Mouse (Mus musculus) lung, postnatal 0 days (tissue): Measurements from ENCODE around the gene Slc31a1. TPM values are rescaled to one million over a fixed set of nuclear protein-coding genes. Genes with fewer than 3 reads are reported as not detected.

Experiments used
- ATAC-seq: fragments of 200-750 bp; cut with Nextera tagmentation; 2 replicates; pipeline ENCODE4 v1.8.0; 2017; ENCODE audit warnings: moderate library complexity
- DNase-seq: peaks from one replicate; pipeline ENCODE4 v3.0.0-alpha.2; 2016; ENCODE audit warnings: low spot score
- H3K27ac ChIP-seq: fragments of 300-500 bp; sonication (generic); 2 replicates; pipeline ENCODE4 v1.5.1; 2014; ENCODE audit warnings: antibody characterized with exemption, mild to moderate bottlenecking, low read length, mixed read lengths
- H3K27me3 ChIP-seq: fragments of 300-500 bp; sonication (generic); replicated peaks from 2 replicates; pipeline ENCODE4 v1.6.1; 2014; ENCODE audit warnings: low read length, mixed read lengths; ENCODE audit not compliant: insufficient read depth
- H3K36me3 ChIP-seq: fragments of 300-500 bp; sonication (generic); 2 replicates; pipeline ENCODE4 v1.6.1; 2014; ENCODE audit warnings: low read length, mixed read lengths; ENCODE audit not compliant: insufficient read depth
- H3K4me1 ChIP-seq: fragments of 300-500 bp; sonication (generic); 2 replicates; pipeline ENCODE4 v1.6.1; 2014; ENCODE audit warnings: antibody characterized with exemption, low read depth, low read length, mixed read lengths; ENCODE audit not compliant: insufficient read depth
- H3K4me2 ChIP-seq: fragments of 300-500 bp; sonication (generic); replicated peaks from 2 replicates; pipeline ENCODE4 v1.6.1; 2014; ENCODE audit warnings: low read depth, mild to moderate bottlenecking, low read length, moderate library complexity, mixed read lengths
- H3K4me3 ChIP-seq: fragments of 300-500 bp; sonication (generic); 2 replicates; pipeline ENCODE4 v1.5.1; 2014; ENCODE audit warnings: low read depth, low read length
- H3K9ac ChIP-seq: fragments of 300-500 bp; sonication (generic); replicated peaks from 2 replicates; pipeline ENCODE4 v1.6.1; 2014; ENCODE audit warnings: low read depth, mild to moderate bottlenecking
- H3K9me3 ChIP-seq: fragments of 300-500 bp; sonication (generic); 2 replicates; pipeline ENCODE4 v1.6.1; 2016; ENCODE audit warnings: low read length, mixed read lengths
- CTCF ChIP-seq: IDR thresholded peaks from 2 replicates; pipeline ENCODE4 v1.5.1; 2016; ENCODE audit warnings: antibody characterized with exemption, mild to moderate bottlenecking
- EP300 ChIP-seq: IDR thresholded peaks from 2 replicates; pipeline ENCODE4 v1.6.1; 2016; ENCODE audit warnings: antibody characterized with exemption, mild to moderate bottlenecking, control low read depth
- WGBS: fragments of 180-500 bp; shearing (Covaris S2); extraction: QIAGEN DNeasy Blood & Tissue Kit; methylation state at CpG from one replicate; pipeline ENCODE4 v1.1.7; 2014; 5-methylcytosine and 5-hydroxymethylcytosine counted together
- polyA plus RNA-seq: library from polyadenylated mRNA; unstranded; fragments of >200 nt; fragmentation: Nextera tagmentation; extraction: Ambion mirVana; gene quantifications from 2 replicates; pipeline ENCODE4 v1.2.1, GENCODE M21; 2015

Gene Slc31a1
- polyA plus RNA-seq, result 57.2 and 61.1 TPM in 2 replicates

DNA sequence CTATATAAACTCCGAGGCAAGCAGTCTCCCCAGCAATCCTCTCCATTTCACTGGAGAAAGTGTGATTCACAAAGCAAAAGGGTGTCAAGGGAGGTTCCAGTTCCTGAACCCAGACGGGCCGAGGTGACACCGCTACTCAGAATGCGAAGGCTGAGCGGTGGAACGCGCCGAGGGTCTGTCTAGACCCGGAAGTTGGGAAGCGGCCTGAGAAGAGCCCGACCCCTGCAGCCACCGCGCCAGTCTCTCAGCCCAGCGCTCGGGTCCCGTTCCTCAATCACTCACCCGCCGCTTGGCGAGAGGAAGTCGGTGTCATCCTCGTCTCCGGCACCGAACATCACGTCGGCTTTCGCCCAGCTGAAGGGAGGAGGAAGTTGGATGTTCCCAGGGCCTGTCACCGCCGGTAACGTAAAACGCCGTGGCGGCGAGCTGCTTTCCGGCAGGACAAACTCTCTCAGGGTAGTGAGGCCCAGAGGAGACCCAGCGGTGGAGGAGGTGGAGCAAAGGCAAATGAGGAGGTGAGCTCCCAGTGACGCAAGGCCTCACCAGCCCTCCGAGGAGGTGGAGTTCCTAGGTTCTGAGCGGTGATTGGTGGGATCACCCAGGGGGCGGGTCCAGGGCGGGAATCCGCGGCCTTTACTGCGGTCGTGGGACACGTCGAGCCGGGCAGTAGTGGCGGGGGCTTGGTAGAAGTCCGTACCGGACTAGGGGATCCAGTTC lies at the start of gene Slc31a1, which contains the start of gene Fkbp15:
TSS of gene Slc31a1 (plus strand) at position 640 of the 717 bp plus-strand sequence.
TSS of gene Fkbp15 (minus strand) at position 461 of the 717 bp plus-strand sequence.
- ATAC-seq (peak; percentile 100), DNase-seq (peak; percentile 100)
- H3K9ac ChIP-seq, result peak within 1 kb of the TSS; percentile 85
- H3K4me2 ChIP-seq, result peak within 1 kb of the TSS; percentile 62
- H3K4me1 ChIP-seq, result peaks cover 9% of the 10 kb centered on the region; the same call in 1 of the 2 replicates
- no peaks in the 10 kb centered on the region for H3K9me3 ChIP-seq
- WGBS, result under 1% methylated on average over 50 of the region's 51 CpGs
- no peaks in the 10 kb centered on the region for H3K36me3 ChIP-seq
- TF ChIP-seq EP300, result no peak
- no peak for TF ChIP-seq CTCF
- peak within 1 kb of the TSS; percentile 95 for H3K27ac ChIP-seq
- peak within 1 kb of the TSS; percentile 87 for H3K4me3 ChIP-seq
- H3K27me3 ChIP-seq, result no peaks in the 10 kb centered on the region

DNA sequence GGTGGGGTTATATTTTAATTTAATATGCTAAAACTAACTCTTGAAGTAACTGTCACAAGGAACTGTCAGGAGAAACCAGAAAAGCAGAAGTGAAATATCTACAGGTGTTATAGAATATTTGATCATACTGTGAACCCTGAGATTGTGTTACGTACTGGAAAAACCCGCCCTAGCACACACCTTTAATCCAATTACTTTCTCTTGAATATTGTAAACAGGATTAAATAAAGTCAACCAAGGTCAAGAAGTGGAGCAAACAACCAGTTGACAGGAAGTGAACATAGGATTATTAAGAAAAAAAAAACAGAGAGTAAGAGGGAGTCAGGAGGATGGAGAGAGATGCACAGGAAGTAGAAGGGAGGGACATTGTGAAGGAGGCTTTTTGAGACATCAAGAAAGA lies 47.7 kb upstream of the Slc31a1 start:
- H3K27me3 ChIP-seq, result no peaks in the 10 kb centered on the region
- TF ChIP-seq EP300 (no peak), CTCF (no peak)
- no peak overlapping the region for H3K4me3 ChIP-seq
- H3K4me2 ChIP-seq, result no peak overlapping the region
- DNase-seq (no peak), ATAC-seq (no peak)
- no peak overlapping the region for H3K27ac ChIP-seq
- WGBS, result 88% methylated on average over 2 of the region's 2 CpGs
- H3K4me1 ChIP-seq, result no peaks in the 10 kb centered on the region
- no peaks in the 10 kb centered on the region for H3K9me3 ChIP-seq
- peaks cover 23% of the 10 kb centered on the region for H3K36me3 ChIP-seq
- H3K9ac ChIP-seq, result no peak overlapping the region

DNA sequence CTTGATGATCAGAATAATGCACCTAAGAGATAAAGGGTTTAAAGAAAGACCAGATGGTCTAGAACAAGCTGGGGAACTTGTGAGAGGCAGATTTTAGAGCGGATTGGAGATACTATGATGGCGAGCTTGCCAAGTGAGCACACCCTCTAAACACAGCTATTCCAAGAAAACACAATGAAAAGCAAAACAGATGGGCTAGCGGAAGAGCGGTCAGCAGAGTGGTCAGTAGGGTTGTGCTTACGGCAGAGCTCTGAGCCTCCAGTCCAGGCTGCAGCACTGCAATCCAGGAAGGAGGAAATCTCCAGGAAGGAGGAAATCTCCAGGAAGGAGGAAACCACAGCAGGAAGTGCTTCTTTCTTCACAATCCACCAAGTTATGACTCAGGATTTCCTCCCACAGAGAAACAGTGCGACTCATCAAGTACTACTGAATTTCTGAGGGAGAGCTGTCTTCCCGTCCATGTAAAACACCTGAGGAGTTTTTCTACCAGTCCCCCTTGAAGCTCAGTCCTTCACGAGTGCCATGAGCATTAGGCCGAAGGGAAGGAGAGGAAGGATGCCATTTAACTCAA lies 46.8 kb upstream of the Slc31a1 start:
- Histone ChIP-seq H3K4me3 (no peak overlapping the region), H3K4me2 (no peak overlapping the region), H3K27ac (no peak overlapping the region), H3K9ac (no peak overlapping the region), H3K36me3 (peaks cover 26% of the 10 kb centered on the region), H3K27me3 (no peaks in the 10 kb centered on the region), H3K4me1 (no peaks in the 10 kb centered on the region), H3K9me3 (no peaks in the 10 kb centered on the region)
- TF ChIP-seq CTCF, result no peak
- TF ChIP-seq EP300, result no peak
- ATAC-seq (no peak), DNase-seq (no peak)
- 72% methylated on average over 9 of the region's 9 CpGs for WGBS

GRCm38 (mm10) chr4:62314516-62314915 lies 46.0 kb upstream of the Slc31a1 start:
- Histone ChIP-seq H3K4me3 (no peak overlapping the region), H3K36me3 (peaks cover 28% of the 10 kb centered on the region), H3K27me3 (no peaks in the 10 kb centered on the region), H3K9ac (no peak overlapping the region), H3K4me1 (no peaks in the 10 kb centered on the region), H3K27ac (no peak overlapping the region), H3K4me2 (no peak overlapping the region), H3K9me3 (no peaks in the 10 kb centered on the region)
- 90% methylated on average over 3 of the region's 3 CpGs for WGBS
- no peak for DNase-seq
- ATAC-seq, result no peak
- no peak for TF ChIP-seq EP300
- TF ChIP-seq CTCF, result no peak

GRCm38 (mm10) chr4:62316456-62316855 lies 44.1 kb upstream of the Slc31a1 start:
- H3K9me3 ChIP-seq, result no peaks in the 10 kb centered on the region
- ATAC-seq (no peak), DNase-seq (no peak)
- H3K27ac ChIP-seq, result no peak overlapping the region
- TF ChIP-seq EP300 (no peak), CTCF (no peak)
- WGBS, result 79% methylated on average over 2 of the region's 2 CpGs
- H3K36me3 ChIP-seq, result peaks cover 40% of the 10 kb centered on the region; the same call in 1 of the 2 replicates
- H3K4me1 ChIP-seq, result no peaks in the 10 kb centered on the region
- H3K4me3 ChIP-seq, result no peak overlapping the region
- no peaks in the 10 kb centered on the region for H3K27me3 ChIP-seq
- H3K9ac ChIP-seq, result no peak overlapping the region
- no peak overlapping the region for H3K4me2 ChIP-seq

DNA sequence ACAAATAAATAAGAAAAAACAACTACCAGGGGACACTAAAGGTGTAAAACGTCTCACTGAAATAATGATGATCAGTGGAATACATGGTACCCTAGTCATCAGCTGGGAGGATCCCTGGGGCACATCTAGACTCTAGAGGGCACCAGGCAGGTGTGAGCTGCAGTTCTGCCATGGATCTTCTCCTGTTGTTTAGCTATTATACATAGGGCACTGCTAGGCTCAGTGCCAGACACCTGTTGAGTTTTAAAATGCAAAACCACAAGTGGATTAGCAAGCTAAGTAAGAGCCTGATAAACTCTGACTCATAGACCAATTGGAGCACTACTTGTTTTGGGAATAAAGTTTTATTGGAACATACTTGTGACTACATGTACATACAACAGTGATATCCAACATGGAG lies 42.2 kb upstream of the Slc31a1 start:
- no peak overlapping the region for H3K9ac ChIP-seq
- peaks cover 50% of the 10 kb centered on the region; the same call in 1 of the 2 replicates for H3K36me3 ChIP-seq
- no peaks in the 10 kb centered on the region for H3K4me1 ChIP-seq
- WGBS, result 60% methylated on average over 1 of the region's 1 CpGs
- H3K9me3 ChIP-seq, result no peaks in the 10 kb centered on the region
- H3K27me3 ChIP-seq, result no peaks in the 10 kb centered on the region
- H3K27ac ChIP-seq, result no peak overlapping the region
- ATAC-seq (peak; percentile 35; the same call in 1 of the 2 replicates), DNase-seq (peak; percentile 55)
- no peak overlapping the region for H3K4me2 ChIP-seq
- peak; percentile 28; the same call in 1 of the 2 replicates for TF ChIP-seq EP300
- TF ChIP-seq CTCF, result no peak
- H3K4me3 ChIP-seq, result no peak overlapping the region
